19 mouse cellular contexts compared by ENCODE assay signal in genomic region chr9:86738801-86739200, GRCm38 (mm10). TPM values are rescaled to one million over a fixed set of nuclear protein-coding genes. Genes with fewer than 3 reads are reported as not detected.
"Had no signal": no experiment of that assay in that cellular context is flagged by ENCODE, and none has a peak within 500 bp of the region (broad histone marks: within the 10 kb centered on the region; RNA-seq: fewer than 3 reads in every experiment).

No protein-coding gene starts in this region.

- H3K9me3 ChIP-seq: limb, embryonic 10.5 days; limb, embryonic 13.5 days; liver, embryonic 12.5 days; liver, embryonic 15.5 days; lung, embryonic 15.5 days had no signal

- H3K9ac ChIP-seq: limb, embryonic 13.5 days; liver, embryonic 12.5 days; liver, embryonic 15.5 days; lung, embryonic 15.5 days had no signal

- H3K4me1 ChIP-seq: liver, embryonic 12.5 days; liver, embryonic 15.5 days had no signal

- H3K4me2 ChIP-seq: limb, embryonic 13.5 days; liver, embryonic 12.5 days; liver, embryonic 15.5 days; lung, embryonic 15.5 days; midbrain, embryonic 11.5 days had no signal

- H3K27me3 ChIP-seq: limb, embryonic 13.5 days had no signal

- H3K27ac ChIP-seq: limb, embryonic 10.5 days; limb, embryonic 13.5 days; liver, embryonic 12.5 days; liver, embryonic 15.5 days; lung, embryonic 15.5 days; stomach, postnatal 0 days had no signal

- ATAC-seq: liver, embryonic 12.5 days had no signal

- H3K4me3 ChIP-seq: limb, embryonic 10.5 days; limb, embryonic 13.5 days; liver, embryonic 12.5 days; liver, embryonic 15.5 days; lung, embryonic 15.5 days had no signal

- DNase-seq: kidney, postnatal 14 days; kidney, postnatal 4 days; liver; lung, adult 18-20 months; lung, postnatal 10 days; lung, postnatal 4 days; midbrain, embryonic 14.5 days; right cerebral cortex, postnatal 4 days; thymus, adult 2 months; thymus, postnatal 25 days had no signal

- H3K36me3 ChIP-seq: limb, embryonic 10.5 days; limb, embryonic 13.5 days; liver, embryonic 12.5 days; liver, embryonic 15.5 days; lung, embryonic 15.5 days had no signal

RNA-seq across cellular contexts. Expression of gene Prss35, which starts 4.6 kb away (rescaled TPM):
- total RNA-seq: megakaryocyte progenitor cell, adult 5-6 weeks; megakaryocyte-erythroid progenitor cell, adult 5-6 weeks had no signal
